Mouse (Mus musculus): ENCODE measurements around the gene Arhgap18.

GRCm38 (mm10) chr10:26820936-26821335, 67.7 kb downstream of the Arhgap18 start:
- TF ChIP-seq CTCF (conservative IDR thresholded peaks at IDR 0.05; ENCODE audit: low read length) (no peak), NANOG (IDR thresholded peaks at IDR 0.05; ENCODE audit: borderline replicate concordance, low read length) (no peak)

Measured in E14TG2a.4 (cell line).